Mouse (Mus musculus): ENCODE results near the gene S100a16. TPM values are rescaled to one million over a fixed set of nuclear protein-coding genes. Genes with fewer than 3 reads are reported as not detected.

The S100a16 gene
- polyA plus RNA-seq, 1 experiment from 2014 or later, result 36.6 TPM

Other genes with a start within 250 kb of the S100a16 start
- 10.6 and 11.8 TPM in 2 replicates for gene Gatad2b, start 244.1 kb upstream of the S100a16 start, polyA plus RNA-seq (2016; fragmentation: Nextera tagmentation; extraction: Ambion mirVana)
- 12.6 and 19.9 TPM in 2 replicates for gene Slc27a3, start 147.3 kb upstream of the S100a16 start, polyA plus RNA-seq (2016; fragmentation: Nextera tagmentation; extraction: Ambion mirVana)
- gene Ints3, start 103.6 kb upstream of the S100a16 start, polyA plus RNA-seq (2016; fragmentation: Nextera tagmentation; extraction: Ambion mirVana), result 31.0 and 36.7 TPM in 2 replicates
- 7.1 and 8.7 TPM in 2 replicates for gene Npr1, start 71.4 kb upstream of the S100a16 start, polyA plus RNA-seq (2016; fragmentation: Nextera tagmentation; extraction: Ambion mirVana)
- 149 and 215 TPM in 2 replicates for gene Ilf2, start 61.1 kb upstream of the S100a16 start, polyA plus RNA-seq (2016; fragmentation: Nextera tagmentation; extraction: Ambion mirVana)
- gene Snapin, start 46.2 kb upstream of the S100a16 start, polyA plus RNA-seq (2016; fragmentation: Nextera tagmentation; extraction: Ambion mirVana), result 71.7 and 74.4 TPM in 2 replicates
- 120 and 136 TPM in 2 replicates for gene Chtop, start 27.8 kb upstream of the S100a16 start, polyA plus RNA-seq (2016; fragmentation: Nextera tagmentation; extraction: Ambion mirVana)
- gene S100a1, start 22.9 kb upstream of the S100a16 start, polyA plus RNA-seq (2016; fragmentation: Nextera tagmentation; extraction: Ambion mirVana), result 64.6 and 111 TPM in 2 replicates
- gene S100a13, start 22.8 kb upstream of the S100a16 start, polyA plus RNA-seq (2016; fragmentation: Nextera tagmentation; extraction: Ambion mirVana), result 32.3 and 52.5 TPM in 2 replicates
- 0.28 TPM in 1 of 2 replicates, not detected in the other for gene S100a14, start 10.4 kb upstream of the S100a16 start, polyA plus RNA-seq (2016; fragmentation: Nextera tagmentation; extraction: Ambion mirVana)
- gene S100a3, start 23.3 kb downstream of the S100a16 start, polyA plus RNA-seq (2016; fragmentation: Nextera tagmentation; extraction: Ambion mirVana), result 0.31 and 0.44 TPM in 2 replicates
- gene S100a2, start 53.0 kb downstream of the S100a16 start, polyA plus RNA-seq (2016; fragmentation: Nextera tagmentation; extraction: Ambion mirVana), result not detected in 2 replicates
- gene Gm42674, start 64.7 kb downstream of the S100a16 start, polyA plus RNA-seq (2016; fragmentation: Nextera tagmentation; extraction: Ambion mirVana), result not detected in 2 replicates
- gene S100a4, start 66.5 kb downstream of the S100a16 start, polyA plus RNA-seq (2016; fragmentation: Nextera tagmentation; extraction: Ambion mirVana), result 0.30 and 0.43 TPM in 2 replicates
- gene S100a5, start 71.3 kb downstream of the S100a16 start, polyA plus RNA-seq (2016; fragmentation: Nextera tagmentation; extraction: Ambion mirVana), result not detected in 2 replicates
- 27.3 and 28.9 TPM in 2 replicates for gene S100a6, start 75.6 kb downstream of the S100a16 start, polyA plus RNA-seq (2016; fragmentation: Nextera tagmentation; extraction: Ambion mirVana)
- gene S100a7a, start 116.8 kb downstream of the S100a16 start, polyA plus RNA-seq (2016; fragmentation: Nextera tagmentation; extraction: Ambion mirVana), result not detected in 2 replicates
- gene S100a8, start 131.7 kb downstream of the S100a16 start, polyA plus RNA-seq (2016; fragmentation: Nextera tagmentation; extraction: Ambion mirVana), result not detected in 2 replicates
- not detected in 2 replicates for gene S100a9, start 158.5 kb downstream of the S100a16 start, polyA plus RNA-seq (2016; fragmentation: Nextera tagmentation; extraction: Ambion mirVana)
- not detected in 2 replicates for gene Pglyrp4, start 189.7 kb downstream of the S100a16 start, polyA plus RNA-seq (2016; fragmentation: Nextera tagmentation; extraction: Ambion mirVana)
- gene Gm5849, start 240.6 kb downstream of the S100a16 start, polyA plus RNA-seq (2016; fragmentation: Nextera tagmentation; extraction: Ambion mirVana), result not detected in 2 replicates